In the genomic region with DNA sequence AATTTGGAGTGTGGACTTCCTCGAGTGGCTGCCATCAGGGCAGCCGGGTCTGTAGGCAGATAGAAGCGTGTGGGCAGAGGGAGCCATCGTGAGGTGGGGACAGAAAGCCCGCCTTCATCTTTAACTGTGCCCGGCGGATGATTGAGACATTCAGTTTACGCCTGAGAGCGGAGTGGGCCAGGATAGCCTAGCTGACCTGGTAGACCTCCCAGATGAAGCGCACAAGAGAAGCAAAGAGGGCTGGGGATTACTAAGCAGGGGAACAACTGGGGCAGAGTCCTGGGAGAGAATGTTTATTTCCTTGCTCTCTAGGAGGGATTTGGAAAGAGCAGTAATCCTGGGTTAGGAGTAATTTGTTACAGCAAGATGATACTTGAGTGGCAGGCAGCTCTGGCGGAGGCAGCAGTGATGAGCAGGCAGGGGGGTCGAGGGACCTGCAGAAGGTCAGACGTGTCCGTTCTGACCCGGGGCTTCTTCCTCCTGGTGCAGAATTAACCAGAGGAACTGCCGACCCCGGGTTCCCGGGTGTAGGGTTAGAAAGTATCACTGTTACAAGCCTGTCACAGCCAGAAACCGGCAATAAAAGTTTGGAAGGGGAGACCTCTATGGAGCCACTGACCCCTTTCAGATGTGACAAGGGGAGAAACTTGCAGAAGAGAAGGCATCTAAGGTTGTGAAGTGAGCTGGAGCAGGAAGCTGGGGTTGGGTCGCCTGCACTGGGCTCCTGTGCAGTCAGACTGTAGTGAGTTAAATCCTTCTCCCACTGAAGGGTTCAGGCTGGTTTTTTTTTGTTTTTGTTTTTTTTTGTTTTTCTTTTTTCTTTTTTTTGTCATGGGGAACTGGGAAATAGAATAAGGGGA, we compare ENCODE assay signal across 8 mouse cellular contexts.
DNase-seq lines count a peak whose midpoint lies in the region; ATAC-seq and TF ChIP-seq lines count a peak whose summit lies in the region.
"Had no signal": no experiment of that assay in that cellular context is flagged by ENCODE, and none has a peak within 500 bp of the region (broad histone marks: within the 10 kb centered on the region; RNA-seq: fewer than 3 reads in every experiment).

No protein-coding gene starts in this region.

- peak; percentile 14; the same call in 1 of the 2 replicates for TF ChIP-seq CTCF in hindbrain, postnatal 0 days (IDR thresholded peaks at IDR 0.05; ENCODE audit: low read depth)
- TF ChIP-seq CTCF in thymus, adult 2 months (IDR thresholded peaks at IDR 0.05; ENCODE audit: borderline replicate concordance, control insufficient read depth, extremely low read depth, insufficient read depth, low read length, poor library complexity), result no peak

- TF ChIP-seq POLR2A in thymus, adult 2 months (IDR thresholded peaks at IDR 0.05; ENCODE audit: control insufficient read depth, extremely low read depth, insufficient read depth, low read length, poor library complexity), result no peak

- peak overlapping the region; percentile 79 for H3K27ac ChIP-seq in kidney, embryonic 15.5 days
- no peak overlapping the region for H3K27ac ChIP-seq in hindbrain, postnatal 0 days
- H3K27ac ChIP-seq in thymus, adult 2 months (ENCODE audit: control insufficient read depth, insufficient read depth, low read length), result no peak overlapping the region

- 16% methylated on average over 20 of the region's 20 CpGs for WGBS in kidney, embryonic 15.5 days
- WGBS in hindbrain, postnatal 0 days, result 31% methylated on average over 20 of the region's 20 CpGs
- 52% methylated on average over 20 of the region's 20 CpGs for WGBS in thymus, adult 2 months

- peaks cover 45% of the 10 kb centered on the region for H3K4me1 ChIP-seq in kidney, embryonic 15.5 days
- H3K4me1 ChIP-seq in hindbrain, postnatal 0 days (ENCODE audit: insufficient read depth, low read length), result no peaks in the 10 kb centered on the region
- no peaks in the 10 kb centered on the region for H3K4me1 ChIP-seq in thymus, adult 2 months (replicated peaks; ENCODE audit: control insufficient read depth, insufficient read depth, low read length)

- no peaks in the 10 kb centered on the region for H3K27me3 ChIP-seq in kidney, embryonic 15.5 days
- no peaks in the 10 kb centered on the region for H3K27me3 ChIP-seq in hindbrain, postnatal 0 days (ENCODE audit: insufficient read depth, low read length)
- no peaks in the 10 kb centered on the region for H3K27me3 ChIP-seq in thymus, adult 2 months (ENCODE audit: control insufficient read depth, insufficient read depth, low read length)

- 0 out of 2 replicates have a peak overlapping the region, but pooled peaks have one; percentile 3 for H3K4me2 ChIP-seq in kidney, embryonic 15.5 days
- peak overlapping the region; percentile 11; the same call in 1 of the 2 replicates for H3K4me2 ChIP-seq in hindbrain, postnatal 0 days (ENCODE audit: low read depth, low read length)

- no peak overlapping the region for H3K9ac ChIP-seq in kidney, embryonic 15.5 days
- no peak overlapping the region for H3K9ac ChIP-seq in hindbrain, postnatal 0 days (replicated peaks; ENCODE audit: low read length)

- H3K9me3 ChIP-seq in kidney, embryonic 15.5 days (replicated peaks), result no peaks in the 10 kb centered on the region
- no peaks in the 10 kb centered on the region for H3K9me3 ChIP-seq in hindbrain, postnatal 0 days (ENCODE audit: low read length)

- ATAC-seq in kidney, embryonic 15.5 days (replicated peaks; ENCODE audit: low FRiP score), result peak; percentile 54
- ATAC-seq in hindbrain, postnatal 0 days, result no peak

- H3K36me3 ChIP-seq in kidney, embryonic 15.5 days, result no peaks in the 10 kb centered on the region
- no peaks in the 10 kb centered on the region for H3K36me3 ChIP-seq in hindbrain, postnatal 0 days (ENCODE audit: insufficient read depth, low read length)
- no peaks in the 10 kb centered on the region for H3K36me3 ChIP-seq in thymus, adult 2 months (ENCODE audit: control insufficient read depth, insufficient read depth, low read length)

- H3K4me3 ChIP-seq in kidney, embryonic 15.5 days (replicated peaks), result no peak overlapping the region
- H3K4me3 ChIP-seq in hindbrain, postnatal 0 days (ENCODE audit: low read length), result no peak overlapping the region
- H3K4me3 ChIP-seq in thymus, adult 2 months (ENCODE audit: control insufficient read depth, insufficient read depth, low read length), result no peak overlapping the region

- no peak for DNase-seq in kidney, postnatal 36 days
- peak; percentile 47 for DNase-seq in embryo, embryonic 9.5 days (ENCODE audit: extremely low spot score)
- DNase-seq in hindbrain, postnatal 0 days (ENCODE audit: low spot score), result no peak
- peak; percentile 59 for DNase-seq in retina, embryonic 14.5 days (ENCODE audit: low spot score)
- DNase-seq in c-Kit-positive CD71-positive TER-119-positive erythroid progenitor cells, embryonic 14.5 days (ENCODE audit: low spot score), result no peak
- DNase-seq in thymus, adult 2 months, result no peak
- DNase-seq: cerebellum, adult 8-10 months had no signal

Comparison
In these comparisons a context has a peak if more than half of its experiments do, and no peak if none do; other contexts are left out.
1. DNase-seq: peak in embryo, embryonic 9.5 days (single experiment) and retina, embryonic 14.5 days (single experiment); none in kidney, postnatal 36 days (0 of 2), hindbrain, postnatal 0 days (single experiment), c-Kit-positive CD71-positive TER-119-positive erythroid progenitor cells, embryonic 14.5 days (single experiment) and thymus, adult 2 months (single experiment).